Mouse (Mus musculus) liver, embryonic 14.5 days (tissue): ENCODE measurements around the gene Stat2. TPM values are rescaled to one million over a fixed set of nuclear protein-coding genes. Genes with fewer than 3 reads are reported as not detected.

Source experiments
- ATAC-seq: fragments of 200-750 bp; cut with Nextera tagmentation; 2 replicates; pipeline ENCODE4 v1.8.0; 2017; ENCODE audit warnings: moderate number of reproducible peaks, mild to moderate bottlenecking, moderate library complexity; ENCODE audit not compliant: insufficient read depth
- DNase-seq, 3 experiments: peaks; one replicate each; pipeline ENCODE4 v3.0.0-alpha.2; 2012 to 2013; ENCODE audit warnings: low read depth in 3 of 3, low spot score in 3 of 3
- H3K27ac ChIP-seq: fragments of 300-500 bp; sonication (generic); 2 replicates; pipeline ENCODE4 v1.5.1; 2014; ENCODE audit warnings: moderate library complexity, mild to moderate bottlenecking, control low read depth, inconsistent platforms
- H3K27me3 ChIP-seq: fragments of 300-500 bp; sonication (generic); 2 replicates; pipeline ENCODE4 v1.6.1; 2014; ENCODE audit warnings: mild to moderate bottlenecking, low read length, moderate library complexity; ENCODE audit not compliant: control insufficient read depth, insufficient read depth
- H3K36me3 ChIP-seq: fragments of 300-500 bp; sonication (generic); replicated peaks from 2 replicates; pipeline ENCODE4 v1.6.1; 2014; ENCODE audit warnings: low read depth; ENCODE audit not compliant: control insufficient read depth, insufficient read depth
- H3K4me1 ChIP-seq, 2 experiments: fragments of 200-500 bp in 1 of 2; fragments of 300-500 bp in 1 of 2; sonication (generic) in 1 of 2; replicated peaks; 2 replicates each; pipeline ENCODE4 v1.6.1; 2012 to 2014; ENCODE audit warnings: antibody characterized with exemption in 1 of 2, inconsistent platforms in 1 of 2, low read length in 1 of 2; ENCODE audit not compliant: control insufficient read depth in 2 of 2, insufficient read depth in 2 of 2
- H3K4me2 ChIP-seq: fragments of 300-500 bp; sonication (generic); 2 replicates; pipeline ENCODE4 v1.6.1; 2014; ENCODE audit warnings: low read depth, mild to moderate bottlenecking, control low read depth, moderate library complexity
- H3K4me3 ChIP-seq, 2 experiments: fragments of 200-500 bp in 1 of 2; fragments of 300-500 bp in 1 of 2; sonication (generic) in 1 of 2; 2 replicates each; pipeline ENCODE4 v1.5.1; 2012 to 2014; ENCODE audit warnings: low read depth in 2 of 2, low read length in 2 of 2, mild to moderate bottlenecking in 2 of 2, control low read depth in 1 of 2, inconsistent platforms in 1 of 2, moderate library complexity in 1 of 2; ENCODE audit not compliant: insufficient read depth in 1 of 2
- H3K9ac ChIP-seq: fragments of 300-500 bp; sonication (generic); replicated peaks from 2 replicates; pipeline ENCODE4 v1.6.1; 2014; ENCODE audit warnings: mild to moderate bottlenecking, control low read depth, moderate library complexity
- H3K9me3 ChIP-seq: fragments of 300-500 bp; sonication (generic); 2 replicates; pipeline ENCODE4 v1.6.1; 2016; ENCODE audit warnings: low read length, mixed read lengths; ENCODE audit not compliant: control insufficient read depth
- CTCF ChIP-seq: IDR thresholded peaks from 2 replicates; pipeline ENCODE4 v1.5.1; 2016; ENCODE audit warnings: antibody characterized with exemption, low read depth, control low read depth
- EP300 ChIP-seq: IDR thresholded peaks from 2 replicates; pipeline ENCODE4 v1.6.1; 2016; ENCODE audit warnings: antibody characterized with exemption, low read depth
- WGBS: fragments of 180-500 bp; shearing (Covaris S2); extraction: QIAGEN DNeasy Blood & Tissue Kit; methylation state at CpG from one replicate; pipeline ENCODE4 v1.1.7; 2014; ENCODE audit not compliant: insufficient replicate concordance; 5-methylcytosine and 5-hydroxymethylcytosine counted together
- polyA plus RNA-seq, 2 experiments: library from polyadenylated mRNA; depleted of rRNA in 1 of 2; stranded (reverse) in 1 of 2; unstranded in 1 of 2; fragments of >200 nt; fragmentation: Nextera tagmentation in 1 of 2; extraction: Ambion mirVana in 1 of 2; gene quantifications; 2 replicates each; pipeline versions ENCODE4 v1.2.1 to v1.2.3; 2012 to 2014

Stat2 gene
- polyA plus RNA-seq, 2 experiments = 4.2 to 6.4 TPM

DNA sequence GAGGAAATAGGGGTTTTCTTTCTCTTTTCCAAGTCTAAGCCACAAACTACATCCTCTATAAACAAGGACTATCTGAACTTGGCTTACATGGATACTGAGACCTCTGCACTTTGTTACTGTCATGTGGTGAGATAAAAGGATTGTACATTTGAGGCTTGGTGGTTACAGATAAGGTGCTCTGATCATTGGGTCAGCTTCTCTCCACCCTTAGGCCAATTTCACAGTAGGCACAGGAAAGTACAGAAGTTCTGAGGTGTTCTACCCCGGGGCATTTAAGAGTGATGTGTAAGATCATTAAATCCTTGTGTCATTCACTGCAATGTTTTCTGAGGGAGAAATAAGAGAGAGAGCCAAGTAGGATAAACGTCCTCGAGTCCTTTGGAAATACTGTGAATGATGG is 66.2 kb downstream of the Stat2 start:
- Histone ChIP-seq H3K4me1 (peaks cover 52 to 56% of the 10 kb centered on the region in 2 experiments), H3K4me2 (peak overlapping the region; percentile 80), H3K36me3 (peaks cover 6% of the 10 kb centered on the region; the same call in 1 of the 2 replicates), H3K9me3 (no peaks in the 10 kb centered on the region), H3K27ac (peak overlapping the region; percentile 86), H3K9ac (peak overlapping the region; percentile 95), H3K27me3 (no peaks in the 10 kb centered on the region), H3K4me3 (peak overlapping the region; percentile 68 to 81)
- TF ChIP-seq CTCF = no peak
- peak; percentile 85 for TF ChIP-seq EP300
- DNase-seq (peak; percentile 70 to 73 (median 70)), ATAC-seq (peak; percentile 32)
- WGBS = 26% methylated on average over 3 of the region's 3 CpGs

DNA sequence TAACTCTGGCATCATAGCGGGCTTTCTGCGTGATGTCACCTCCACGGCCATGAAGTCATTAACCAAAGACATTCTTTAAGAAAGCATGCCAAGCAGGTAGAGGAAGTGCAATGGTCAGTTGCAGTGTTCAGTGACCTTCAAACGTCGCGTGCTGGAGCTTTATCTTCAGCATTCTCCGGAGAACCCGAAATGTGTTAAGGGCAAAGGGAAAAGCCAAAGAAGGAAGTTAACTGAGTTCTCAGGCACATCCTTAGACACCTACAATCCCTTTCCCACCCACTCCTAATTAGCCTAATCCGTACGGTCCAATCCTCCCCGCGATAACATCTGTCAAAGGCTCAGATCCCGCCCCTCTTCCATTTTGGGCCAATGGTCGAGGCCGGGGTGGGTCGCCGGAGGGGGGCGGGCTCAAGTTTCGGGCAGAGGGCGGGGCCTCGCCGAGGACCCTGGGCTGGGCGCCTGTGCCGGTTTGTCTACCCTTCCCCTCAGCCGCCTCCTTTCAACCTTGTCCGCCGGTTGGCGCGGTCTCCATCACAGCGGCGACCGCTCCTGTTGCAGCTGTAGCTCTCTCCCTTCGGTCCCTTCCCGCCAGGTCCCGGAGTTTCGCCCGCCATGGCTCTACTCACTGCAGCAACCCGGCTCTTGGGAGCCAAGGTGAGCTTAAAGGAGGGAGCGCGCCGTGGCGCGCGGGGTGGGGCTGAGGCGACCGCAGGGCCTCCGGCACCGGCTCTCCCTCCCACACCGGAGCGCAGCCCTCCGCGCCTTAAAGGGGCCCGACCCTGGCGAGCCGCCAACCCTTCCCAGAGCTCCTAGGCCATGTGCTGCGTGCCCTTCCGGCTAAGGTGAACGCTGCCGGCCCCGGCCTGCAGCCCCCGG is 67.2 kb downstream of the Stat2 start, which contains the start of gene Cs:
TSS of gene Cs (plus strand) at position 429 of the 876 bp plus-strand sequence.
- TF ChIP-seq EP300 = no peak
- no peak for TF ChIP-seq CTCF
- Histone ChIP-seq H3K9me3 (no peaks in the 10 kb centered on the region), H3K4me2 (peak within 1 kb of the TSS; percentile 80), H3K4me3 (peak within 1 kb of the TSS; percentile 68 to 81), H3K27ac (peak within 1 kb of the TSS; percentile 86), H3K27me3 (no peaks in the 10 kb centered on the region), H3K36me3 (peaks cover 6% of the 10 kb centered on the region; the same call in 1 of the 2 replicates), H3K9ac (peak within 1 kb of the TSS; percentile 95), H3K4me1 (peaks cover 53 to 54% of the 10 kb centered on the region in 2 experiments)
- DNase-seq (peak; percentile 93 to 94 (median 94)), ATAC-seq (peak; percentile 91)
- under 1% methylated on average over 61 of the region's 61 CpGs for WGBS

DNA sequence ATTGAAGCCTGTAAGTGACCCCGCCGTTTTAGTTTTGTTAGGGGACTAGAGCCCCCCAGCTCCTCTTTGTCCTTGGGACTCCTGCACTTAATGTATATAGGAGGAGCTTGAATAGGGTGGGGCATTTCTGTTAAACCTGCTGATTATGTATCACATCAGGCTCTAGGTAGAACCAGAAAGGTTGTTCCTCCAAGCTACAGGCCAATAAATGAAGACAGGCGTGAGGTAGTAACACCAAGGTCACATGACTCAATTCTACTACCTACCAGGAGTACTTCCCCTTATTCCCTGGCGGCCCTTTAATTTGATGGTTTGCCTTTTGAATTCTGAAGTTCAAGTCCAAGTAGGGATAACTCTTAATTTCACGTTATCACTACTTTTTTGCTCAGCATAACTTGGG is 68.1 kb downstream of the Stat2 start:
- peak overlapping the region; percentile 80 for H3K4me2 ChIP-seq
- H3K9ac ChIP-seq = peak overlapping the region; percentile 95
- peak overlapping the region; percentile 86 for H3K27ac ChIP-seq
- TF ChIP-seq EP300 (no peak), CTCF (no peak)
- no peaks in the 10 kb centered on the region for H3K27me3 ChIP-seq
- H3K4me3 ChIP-seq = peak overlapping the region; percentile 68 to 81
- H3K4me1 ChIP-seq = peaks cover 55 to 57% of the 10 kb centered on the region in 2 experiments
- 11% methylated on average over 5 of the region's 5 CpGs for WGBS
- ATAC-seq (peak; percentile 5; the same call in 1 of the 2 replicates), DNase-seq (peak in 1 of 3 experiments; percentile 48)
- H3K36me3 ChIP-seq = peaks cover 6% of the 10 kb centered on the region; the same call in 1 of the 2 replicates
- H3K9me3 ChIP-seq = no peaks in the 10 kb centered on the region

DNA sequence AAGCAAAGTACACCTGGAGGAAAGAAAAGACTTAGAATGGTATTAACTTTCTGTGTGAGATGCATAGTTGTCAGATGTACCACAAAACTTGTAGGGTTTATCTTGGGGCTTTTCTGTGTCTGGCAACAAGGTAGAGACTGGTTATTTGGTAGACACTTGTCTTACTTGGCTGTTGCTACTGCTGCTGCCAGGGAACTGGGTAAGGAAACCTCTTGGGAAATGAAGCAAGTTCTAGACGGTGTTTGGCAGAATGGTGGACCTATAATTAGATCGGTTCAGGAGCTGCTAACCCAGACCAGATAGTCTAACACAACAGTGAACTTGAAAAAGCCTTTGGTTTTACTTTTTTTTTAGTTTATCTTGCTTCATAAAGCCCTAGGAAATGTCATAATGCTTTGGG is 68.6 kb downstream of the Stat2 start:
- Histone ChIP-seq H3K4me1 (peaks cover 59 to 62% of the 10 kb centered on the region in 2 experiments), H3K9ac (peak overlapping the region; percentile 95), H3K27ac (peak overlapping the region; percentile 86), H3K4me2 (peak overlapping the region; percentile 80), H3K4me3 (peak overlapping the region; percentile 31 to 81; a peak in 3 of 4 replicates), H3K27me3 (no peaks in the 10 kb centered on the region), H3K9me3 (no peaks in the 10 kb centered on the region), H3K36me3 (peaks cover 6% of the 10 kb centered on the region; the same call in 1 of the 2 replicates)
- WGBS = 60% methylated on average over 2 of the region's 2 CpGs
- DNase-seq = no peak
- no peak for ATAC-seq
- no peak for TF ChIP-seq EP300
- TF ChIP-seq CTCF = no peak

DNA sequence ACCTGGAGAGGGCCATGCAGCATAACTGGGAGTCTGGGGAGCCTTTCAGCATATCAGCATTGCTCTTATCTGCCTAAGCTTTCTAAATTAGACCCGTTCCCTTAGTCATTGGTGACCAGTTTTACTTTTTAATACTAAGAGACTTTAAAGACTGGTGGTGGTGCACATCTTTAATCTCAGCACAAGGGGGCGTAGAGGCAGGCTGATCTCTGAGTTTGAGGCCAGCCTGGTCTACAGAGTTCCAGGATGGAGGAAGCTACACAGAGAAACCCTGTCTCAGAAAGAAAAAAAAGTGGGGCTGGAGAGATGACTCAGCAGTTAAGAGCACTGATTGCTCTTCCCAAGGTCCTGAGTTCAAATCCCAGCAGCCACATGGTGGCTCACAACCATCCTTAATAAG is 69.9 kb downstream of the Stat2 start:
- TF ChIP-seq CTCF = peak; percentile 56
- TF ChIP-seq EP300 = no peak
- H3K4me2 ChIP-seq = peak overlapping the region; percentile 80
- H3K9me3 ChIP-seq = no peaks in the 10 kb centered on the region
- DNase-seq (peak in 1 of 3 experiments; percentile 46), ATAC-seq (no peak)
- H3K4me3 ChIP-seq = no peak overlapping the region
- H3K36me3 ChIP-seq = peaks cover 6% of the 10 kb centered on the region; the same call in 1 of the 2 replicates
- WGBS = 26% methylated on average over 2 of the region's 2 CpGs
- H3K27ac ChIP-seq = peak overlapping the region; percentile 6; the same call in 1 of the 2 replicates
- H3K9ac ChIP-seq = no peak overlapping the region
- no peaks in the 10 kb centered on the region for H3K27me3 ChIP-seq
- H3K4me1 ChIP-seq = peaks cover 60 to 62% of the 10 kb centered on the region in 2 experiments

Other genes with a start within 250 kb of the Stat2 start
- 160 and 272 TPM in 2 replicates for gene Naca, start 235.0 kb upstream of the Stat2 start, polyA plus RNA-seq (2012; rRNA removed)
- gene Naca, start 235.0 kb upstream of the Stat2 start, polyA plus RNA-seq (2014; fragmentation: Nextera tagmentation; extraction: Ambion mirVana) = 519 and 530 TPM in 2 replicates
- 20.9 and 40.1 TPM in 2 replicates for gene Ptges3, start 211.6 kb upstream of the Stat2 start, polyA plus RNA-seq (2012; rRNA removed)
- 233 and 244 TPM in 2 replicates for gene Ptges3, start 211.6 kb upstream of the Stat2 start, polyA plus RNA-seq (2014; fragmentation: Nextera tagmentation; extraction: Ambion mirVana)
- gene Atp5b, start 187.3 kb upstream of the Stat2 start, polyA plus RNA-seq (2012; rRNA removed) = 910 and 999 TPM in 2 replicates
- gene Atp5b, start 187.3 kb upstream of the Stat2 start, polyA plus RNA-seq (2014; fragmentation: Nextera tagmentation; extraction: Ambion mirVana) = 1,823 and 1,877 TPM in 2 replicates
- 9.5 TPM in 2 replicates for gene Baz2a, start 179.0 kb upstream of the Stat2 start, polyA plus RNA-seq (2012; rRNA removed)
- 9.1 and 10.3 TPM in 2 replicates for gene Baz2a, start 179.0 kb upstream of the Stat2 start, polyA plus RNA-seq (2014; fragmentation: Nextera tagmentation; extraction: Ambion mirVana)
- gene Rbms2, start 90.3 kb upstream of the Stat2 start, polyA plus RNA-seq (2012; rRNA removed) = 8.0 and 9.5 TPM in 2 replicates
- 4.5 and 6.1 TPM in 2 replicates for gene Rbms2, start 90.3 kb upstream of the Stat2 start, polyA plus RNA-seq (2014; fragmentation: Nextera tagmentation; extraction: Ambion mirVana)
- gene Gls2, start 76.1 kb upstream of the Stat2 start, polyA plus RNA-seq (2012; rRNA removed) = 4.2 and 5.5 TPM in 2 replicates
- 3.7 and 4.4 TPM in 2 replicates for gene Gls2, start 76.1 kb upstream of the Stat2 start, polyA plus RNA-seq (2014; fragmentation: Nextera tagmentation; extraction: Ambion mirVana)
- 12.9 and 14.2 TPM in 2 replicates for gene Spryd4, start 58.8 kb upstream of the Stat2 start, polyA plus RNA-seq (2012; rRNA removed)
- gene Spryd4, start 58.8 kb upstream of the Stat2 start, polyA plus RNA-seq (2014; fragmentation: Nextera tagmentation; extraction: Ambion mirVana) = 20.8 and 21.4 TPM in 2 replicates
- 0.02 TPM in 2 replicates for gene Mip, start 44.7 kb upstream of the Stat2 start, polyA plus RNA-seq (2012; rRNA removed)
- gene Mip, start 44.7 kb upstream of the Stat2 start, polyA plus RNA-seq (2014; fragmentation: Nextera tagmentation; extraction: Ambion mirVana) = not detected in 2 replicates
- gene Timeless, start 38.5 kb upstream of the Stat2 start, polyA plus RNA-seq (2012; rRNA removed) = 8.1 and 12.9 TPM in 2 replicates
- gene Timeless, start 38.5 kb upstream of the Stat2 start, polyA plus RNA-seq (2014; fragmentation: Nextera tagmentation; extraction: Ambion mirVana) = 23.3 and 23.4 TPM in 2 replicates
- gene Apon, start 16.5 kb upstream of the Stat2 start, polyA plus RNA-seq (2012; rRNA removed) = 0.73 and 1.1 TPM in 2 replicates
- 0.52 and 0.58 TPM in 2 replicates for gene Apon, start 16.5 kb upstream of the Stat2 start, polyA plus RNA-seq (2014; fragmentation: Nextera tagmentation; extraction: Ambion mirVana)
- gene Apof, start 1.9 kb upstream of the Stat2 start, polyA plus RNA-seq (2012; rRNA removed) = 54.1 and 61.3 TPM in 2 replicates
- gene Apof, start 1.9 kb upstream of the Stat2 start, polyA plus RNA-seq (2014; fragmentation: Nextera tagmentation; extraction: Ambion mirVana) = 73.7 and 74.1 TPM in 2 replicates
- 0.06 and 0.08 TPM in 2 replicates for gene Il23a, start 28.2 kb downstream of the Stat2 start, polyA plus RNA-seq (2012; rRNA removed)
- gene Il23a, start 28.2 kb downstream of the Stat2 start, polyA plus RNA-seq (2014; fragmentation: Nextera tagmentation; extraction: Ambion mirVana) = not detected in 2 replicates
- gene Pan2, start 32.8 kb downstream of the Stat2 start, polyA plus RNA-seq (2012; rRNA removed) = 11.5 and 13.3 TPM in 2 replicates
- 10.1 and 11.5 TPM in 2 replicates for gene Pan2, start 32.8 kb downstream of the Stat2 start, polyA plus RNA-seq (2014; fragmentation: Nextera tagmentation; extraction: Ambion mirVana)
- 23.8 and 38.8 TPM in 2 replicates for gene Cnpy2, start 51.9 kb downstream of the Stat2 start, polyA plus RNA-seq (2012; rRNA removed)
- gene Cnpy2, start 51.9 kb downstream of the Stat2 start, polyA plus RNA-seq (2014; fragmentation: Nextera tagmentation; extraction: Ambion mirVana) = 92.7 and 98.3 TPM in 2 replicates
- gene Cs, start 67.2 kb downstream of the Stat2 start, polyA plus RNA-seq (2012; rRNA removed) = 71.6 and 80.5 TPM in 2 replicates
- 117 and 126 TPM in 2 replicates for gene Cs, start 67.2 kb downstream of the Stat2 start, polyA plus RNA-seq (2014; fragmentation: Nextera tagmentation; extraction: Ambion mirVana)
- gene Coq10a, start 98.4 kb downstream of the Stat2 start, polyA plus RNA-seq (2012; rRNA removed) = 6.5 and 7.7 TPM in 2 replicates
- 4.7 and 5.0 TPM in 2 replicates for gene Coq10a, start 98.4 kb downstream of the Stat2 start, polyA plus RNA-seq (2014; fragmentation: Nextera tagmentation; extraction: Ambion mirVana)
- gene Ankrd52, start 106.6 kb downstream of the Stat2 start, polyA plus RNA-seq (2012; rRNA removed) = 7.4 and 7.7 TPM in 2 replicates
- gene Ankrd52, start 106.6 kb downstream of the Stat2 start, polyA plus RNA-seq (2014; fragmentation: Nextera tagmentation; extraction: Ambion mirVana) = 4.3 and 5.5 TPM in 2 replicates
- gene Slc39a5, start 130.7 kb downstream of the Stat2 start, polyA plus RNA-seq (2012; rRNA removed) = 33.0 and 40.8 TPM in 2 replicates
- 37.6 and 40.7 TPM in 2 replicates for gene Slc39a5, start 130.7 kb downstream of the Stat2 start, polyA plus RNA-seq (2014; fragmentation: Nextera tagmentation; extraction: Ambion mirVana)
- 24.2 and 25.4 TPM in 2 replicates for gene Nabp2, start 140.9 kb downstream of the Stat2 start, polyA plus RNA-seq (2012; rRNA removed)
- 45.4 and 48.7 TPM in 2 replicates for gene Nabp2, start 140.9 kb downstream of the Stat2 start, polyA plus RNA-seq (2014; fragmentation: Nextera tagmentation; extraction: Ambion mirVana)
- 5.0 and 5.9 TPM in 2 replicates for gene Rnf41, start 141.1 kb downstream of the Stat2 start, polyA plus RNA-seq (2012; rRNA removed)
- gene Rnf41, start 141.1 kb downstream of the Stat2 start, polyA plus RNA-seq (2014; fragmentation: Nextera tagmentation; extraction: Ambion mirVana) = 4.8 and 6.2 TPM in 2 replicates
- gene Smarcc2, start 188.7 kb downstream of the Stat2 start, polyA plus RNA-seq (2012; rRNA removed) = 23.2 and 29.8 TPM in 2 replicates
- gene Smarcc2, start 188.7 kb downstream of the Stat2 start, polyA plus RNA-seq (2014; fragmentation: Nextera tagmentation; extraction: Ambion mirVana) = 27.7 and 32.8 TPM in 2 replicates
- gene Myl6, start 223.6 kb downstream of the Stat2 start, polyA plus RNA-seq (2012; rRNA removed) = 429 and 654 TPM in 2 replicates
- gene Myl6, start 223.6 kb downstream of the Stat2 start, polyA plus RNA-seq (2014; fragmentation: Nextera tagmentation; extraction: Ambion mirVana) = 490 and 506 TPM in 2 replicates
- gene Myl6b, start 228.1 kb downstream of the Stat2 start, polyA plus RNA-seq (2012; rRNA removed) = 1.2 and 1.5 TPM in 2 replicates
- 0.72 and 1.3 TPM in 2 replicates for gene Myl6b, start 228.1 kb downstream of the Stat2 start, polyA plus RNA-seq (2014; fragmentation: Nextera tagmentation; extraction: Ambion mirVana)